Mouse (Mus musculus): ENCODE measurements around the gene Aco1. TPM values are rescaled to one million over a fixed set of nuclear protein-coding genes. Genes with fewer than 3 reads are reported as not detected.

Aco1 gene
- total and polyA plus RNA-seq, 3 experiments, result 23.4 to 29.6 (median 28.3) TPM

DNA sequence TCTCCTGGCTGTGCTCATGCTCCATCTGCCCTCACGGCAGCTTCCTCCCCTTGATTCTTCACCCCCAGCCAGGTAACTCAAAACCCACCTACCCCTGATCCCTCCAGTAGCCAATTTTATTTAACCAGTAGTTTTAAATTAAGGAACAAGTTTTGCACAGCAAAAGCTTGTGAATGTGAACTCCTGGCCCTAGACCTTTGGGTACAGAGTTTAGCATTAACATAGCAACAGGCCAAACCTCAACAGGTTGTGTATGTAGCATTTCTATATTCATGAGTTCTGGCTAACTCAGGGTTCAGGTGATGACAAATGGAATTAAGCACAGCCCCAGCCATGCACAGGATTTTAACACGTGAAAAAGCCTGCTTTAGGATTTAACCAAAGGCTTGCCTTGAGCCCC is 49.4 kb downstream of the Aco1 start:
- intact Hi-C loops (cut with DNase I), result no loop called here
- Histone ChIP-seq H3K79me2 (replicated peaks; ENCODE audit: control insufficient read depth, insufficient read depth, low read length) (no peaks in the 10 kb centered on the region), H3K4me1 (ENCODE audit: control insufficient read depth, insufficient read depth, low read length) (no peaks in the 10 kb centered on the region), H3K27ac (no peak overlapping the region), H3K27me3 (ENCODE audit: control insufficient read depth, insufficient read depth, low read length) (no peaks in the 10 kb centered on the region), H3K36me3 (ENCODE audit: control insufficient read depth, insufficient read depth, low read length) (no peaks in the 10 kb centered on the region), H3K9ac (ENCODE audit: low read depth, low read length) (no peak overlapping the region), H3K4me3 (no peak overlapping the region)
- 68% methylated on average over 2 of the region's 2 CpGs for WGBS
- TF ChIP-seq EP300 (IDR thresholded peaks at IDR 0.05; ENCODE audit: insufficient read depth, low read depth, low read length) (no peak), CTCF (IDR thresholded peaks at IDR 0.05) (no peak)
- DNase-seq, result no peak

DNA sequence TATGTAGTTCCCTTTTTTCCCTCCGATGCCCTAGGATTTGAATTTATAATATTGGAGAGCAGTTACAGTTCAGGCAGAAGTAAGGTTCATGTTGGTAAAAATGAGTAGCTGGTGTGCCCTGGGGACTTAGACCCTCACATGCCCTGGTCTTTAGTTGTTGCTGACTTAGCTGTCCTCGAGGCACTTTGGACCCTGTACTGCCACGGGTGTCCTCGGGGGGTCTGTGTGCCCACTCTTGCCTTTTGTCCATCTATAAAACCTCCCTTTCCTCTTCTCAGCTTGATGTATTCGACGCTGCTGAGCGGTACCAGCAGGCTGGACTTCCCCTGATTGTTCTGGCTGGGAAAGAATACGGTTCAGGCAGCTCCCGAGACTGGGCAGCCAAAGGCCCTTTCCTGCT is 50.6 kb downstream of the Aco1 start:
- Histone ChIP-seq H3K4me1 (ENCODE audit: control insufficient read depth, insufficient read depth, low read length) (no peaks in the 10 kb centered on the region), H3K4me3 (no peak overlapping the region), H3K27ac (no peak overlapping the region), H3K27me3 (ENCODE audit: control insufficient read depth, insufficient read depth, low read length) (no peaks in the 10 kb centered on the region), H3K36me3 (ENCODE audit: control insufficient read depth, insufficient read depth, low read length) (no peaks in the 10 kb centered on the region), H3K79me2 (replicated peaks; ENCODE audit: control insufficient read depth, insufficient read depth, low read length) (no peaks in the 10 kb centered on the region), H3K9ac (ENCODE audit: low read depth, low read length) (no peak overlapping the region)
- no peak for DNase-seq
- no peak for TF ChIP-seq EP300 (IDR thresholded peaks at IDR 0.05; ENCODE audit: insufficient read depth, low read depth, low read length)
- TF ChIP-seq POLR2A (IDR thresholded peaks at IDR 0.05; ENCODE audit: insufficient read depth, low read depth, low read length), result no peak
- TF ChIP-seq CTCF (IDR thresholded peaks at IDR 0.05), result no peak
- 62% methylated on average over 9 of the region's 9 CpGs for WGBS
- intact Hi-C loops (cut with DNase I), result no loop called here

DNA sequence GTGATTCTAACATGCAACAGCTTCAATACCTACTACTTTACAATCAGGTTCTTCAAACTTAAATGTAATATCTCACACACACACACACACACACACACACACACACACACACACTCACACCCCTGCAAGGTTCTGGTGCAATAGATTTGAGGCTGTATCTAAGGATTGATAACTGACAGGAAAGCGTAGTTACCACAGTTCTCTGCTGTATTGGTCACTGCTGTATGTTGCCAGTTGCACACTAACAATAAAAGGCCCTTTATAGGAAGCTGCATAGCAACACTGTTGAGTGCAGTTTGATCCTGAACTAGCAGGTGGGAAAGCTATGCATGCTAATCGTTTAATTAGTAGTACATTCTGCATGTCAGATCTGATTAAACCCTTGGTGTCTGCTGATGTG is 52.5 kb downstream of the Aco1 start:
- intact Hi-C loops (cut with DNase I), result no loop called here
- WGBS, result 88% methylated on average over 2 of the region's 2 CpGs
- Histone ChIP-seq H3K4me3 (no peak overlapping the region), H3K36me3 (ENCODE audit: control insufficient read depth, insufficient read depth, low read length) (no peaks in the 10 kb centered on the region), H3K27me3 (ENCODE audit: control insufficient read depth, insufficient read depth, low read length) (no peaks in the 10 kb centered on the region), H3K9ac (ENCODE audit: low read depth, low read length) (no peak overlapping the region), H3K4me1 (ENCODE audit: control insufficient read depth, insufficient read depth, low read length) (no peaks in the 10 kb centered on the region), H3K79me2 (replicated peaks; ENCODE audit: control insufficient read depth, insufficient read depth, low read length) (no peaks in the 10 kb centered on the region), H3K27ac (no peak overlapping the region)
- no peak for DNase-seq
- TF ChIP-seq CTCF (IDR thresholded peaks at IDR 0.05) (no peak), EP300 (IDR thresholded peaks at IDR 0.05; ENCODE audit: insufficient read depth, low read depth, low read length) (no peak), POLR2A (IDR thresholded peaks at IDR 0.05; ENCODE audit: insufficient read depth, low read depth, low read length) (no peak)

DNA sequence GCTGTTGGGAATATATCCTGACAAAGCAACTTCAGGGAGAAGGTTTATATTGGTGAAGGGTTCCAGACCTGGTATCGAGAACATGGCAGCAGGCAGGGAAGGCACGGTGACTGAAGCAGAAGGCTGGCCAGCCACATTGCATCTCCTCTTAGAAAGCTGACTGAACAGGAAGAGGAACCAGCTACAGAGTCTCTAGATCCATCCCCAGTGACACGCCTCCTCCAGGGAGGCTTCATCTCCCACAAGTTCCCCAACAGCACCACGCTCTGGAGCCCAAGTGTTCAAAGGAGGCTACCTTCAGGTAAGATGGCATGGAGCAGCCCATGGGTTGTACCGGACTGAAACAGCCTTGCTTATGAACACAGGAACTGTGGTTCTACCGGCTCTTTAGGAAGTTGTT is 59.3 kb downstream of the Aco1 start:
- no peaks in the 10 kb centered on the region for H3K27me3 ChIP-seq (ENCODE audit: control insufficient read depth, insufficient read depth, low read length)
- H3K4me1 ChIP-seq (ENCODE audit: control insufficient read depth, insufficient read depth, low read length), result no peaks in the 10 kb centered on the region
- H3K27ac ChIP-seq, result no peak overlapping the region
- no peak for TF ChIP-seq POLR2A (IDR thresholded peaks at IDR 0.05; ENCODE audit: insufficient read depth, low read depth, low read length)
- TF ChIP-seq EP300 (IDR thresholded peaks at IDR 0.05; ENCODE audit: insufficient read depth, low read depth, low read length), result no peak
- TF ChIP-seq CTCF (IDR thresholded peaks at IDR 0.05), result no peak
- H3K4me3 ChIP-seq, result no peak overlapping the region
- DNase-seq, result no peak
- H3K79me2 ChIP-seq (replicated peaks; ENCODE audit: control insufficient read depth, insufficient read depth, low read length), result no peaks in the 10 kb centered on the region
- intact Hi-C loops (cut with DNase I), result no loop called here
- H3K36me3 ChIP-seq (ENCODE audit: control insufficient read depth, insufficient read depth, low read length), result no peaks in the 10 kb centered on the region; the same call in 1 of the 2 replicates
- no peak overlapping the region for H3K9ac ChIP-seq (ENCODE audit: low read depth, low read length)
- 88% methylated on average over 6 of the region's 6 CpGs for WGBS

DNA sequence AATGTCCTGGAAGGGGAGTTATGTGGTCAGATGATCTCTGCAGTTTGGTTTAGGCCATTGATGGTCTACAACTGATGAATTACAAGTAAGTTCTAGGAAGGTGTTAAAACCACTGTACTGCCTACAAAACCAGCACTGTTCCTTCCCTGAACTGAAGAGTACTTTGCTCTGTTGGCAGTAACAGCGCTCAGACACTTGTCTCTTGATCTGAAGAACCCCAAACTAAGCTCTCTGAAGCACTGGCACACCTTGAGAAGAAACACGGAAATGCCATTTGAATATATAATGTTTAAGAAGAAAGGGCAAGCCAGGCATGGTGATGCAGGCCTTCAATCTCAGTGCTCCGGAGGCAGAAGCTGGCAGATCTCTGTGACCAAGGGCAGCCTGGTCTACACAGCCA is 61.5 kb downstream of the Aco1 start:
- Histone ChIP-seq H3K9ac (ENCODE audit: low read depth, low read length) (no peak overlapping the region), H3K79me2 (replicated peaks; ENCODE audit: control insufficient read depth, insufficient read depth, low read length) (no peaks in the 10 kb centered on the region), H3K4me1 (ENCODE audit: control insufficient read depth, insufficient read depth, low read length) (no peaks in the 10 kb centered on the region), H3K4me3 (no peak overlapping the region), H3K27ac (no peak overlapping the region), H3K36me3 (ENCODE audit: control insufficient read depth, insufficient read depth, low read length) (no peaks in the 10 kb centered on the region; the same call in 1 of the 2 replicates), H3K27me3 (ENCODE audit: control insufficient read depth, insufficient read depth, low read length) (no peaks in the 10 kb centered on the region)
- intact Hi-C loops (cut with DNase I), result no loop called here
- TF ChIP-seq EP300 (IDR thresholded peaks at IDR 0.05; ENCODE audit: insufficient read depth, low read depth, low read length) (no peak), CTCF (IDR thresholded peaks at IDR 0.05) (no peak), POLR2A (IDR thresholded peaks at IDR 0.05; ENCODE audit: insufficient read depth, low read depth, low read length) (no peak)
- 96% methylated on average over 3 of the region's 3 CpGs for WGBS
- DNase-seq, result no peak

DNA sequence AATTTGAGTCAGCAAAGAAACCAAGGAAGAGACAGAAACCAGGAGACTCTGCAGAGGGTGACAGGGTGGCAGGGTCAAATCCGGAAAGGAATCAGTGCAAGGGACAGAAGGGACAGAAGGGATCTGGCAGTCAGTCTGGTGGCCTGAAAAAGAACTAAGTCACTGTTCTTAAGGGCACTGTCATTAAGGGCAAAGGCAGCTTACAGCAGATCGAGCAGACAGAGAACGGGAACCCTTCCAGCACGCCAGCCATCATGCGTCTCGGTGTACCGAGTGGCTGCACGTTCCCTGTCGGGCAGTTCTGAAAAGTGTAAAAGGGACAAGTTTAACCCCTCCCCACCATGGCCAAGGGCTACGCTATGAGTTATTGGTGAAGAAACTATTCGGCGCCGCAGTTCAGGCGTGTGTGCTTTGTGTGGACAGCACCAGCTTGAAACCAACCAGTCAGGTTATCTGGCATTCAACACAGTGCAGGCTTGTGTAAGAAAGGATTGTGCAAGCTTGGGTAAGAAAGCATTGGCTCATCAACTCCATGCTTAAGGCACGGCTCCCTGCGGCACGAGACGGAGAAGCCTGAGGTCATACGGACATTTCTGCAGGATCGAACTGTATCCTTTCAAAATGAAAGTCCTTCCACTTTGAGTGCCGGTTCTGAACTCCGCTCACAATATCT is 62.5 kb downstream of the Aco1 start:
- Histone ChIP-seq H3K9ac (ENCODE audit: low read depth, low read length) (no peak overlapping the region), H3K4me1 (ENCODE audit: control insufficient read depth, insufficient read depth, low read length) (no peaks in the 10 kb centered on the region), H3K36me3 (ENCODE audit: control insufficient read depth, insufficient read depth, low read length) (no peaks in the 10 kb centered on the region; the same call in 1 of the 2 replicates), H3K27me3 (ENCODE audit: control insufficient read depth, insufficient read depth, low read length) (no peaks in the 10 kb centered on the region), H3K27ac (no peak overlapping the region), H3K79me2 (replicated peaks; ENCODE audit: control insufficient read depth, insufficient read depth, low read length) (no peaks in the 10 kb centered on the region), H3K4me3 (no peak overlapping the region)
- DNase-seq, result no peak
- WGBS, result 89% methylated on average over 22 of the region's 22 CpGs
- TF ChIP-seq CTCF (IDR thresholded peaks at IDR 0.05), result no peak
- no peak for TF ChIP-seq EP300 (IDR thresholded peaks at IDR 0.05; ENCODE audit: insufficient read depth, low read depth, low read length)
- TF ChIP-seq POLR2A (IDR thresholded peaks at IDR 0.05; ENCODE audit: insufficient read depth, low read depth, low read length), result no peak
- intact Hi-C loops (cut with DNase I), result no loop called here
